Mouse (Mus musculus): Measurements from ENCODE around the gene Asap2.
A peak's percentile ranks its signal among the peaks of the same experiment; 100 is the strongest.

Gene Asap2

GRCm38 (mm10) chr12:21264970-21265369 lies 274.7 kb downstream of the Asap2 start:
- no peak for DNase-seq (ENCODE audit: low spot score)

- no peak for DNase-seq (ENCODE audit: low spot score)
Measured at GRCm38 (mm10) chr12:21265501-21265900, 275.2 kb downstream of the Asap2 start.

GRCm38 (mm10) chr12:21265946-21266783 lies 275.9 kb downstream of the Asap2 start:
- peak; percentile 55 for DNase-seq (ENCODE audit: low spot score)

- DNase-seq (ENCODE audit: low spot score), result no peak
Measured at GRCm38 (mm10) chr12:21266784-21267098, 276.5 kb downstream of the Asap2 start.

GRCm38 (mm10) chr12:21268083-21268616 lies 277.9 kb downstream of the Asap2 start:
- no peak for DNase-seq (ENCODE audit: low spot score)

GRCm38 (mm10) chr12:21274446-21274845 lies 284.2 kb downstream of the Asap2 start:
- DNase-seq (ENCODE audit: low spot score), result no peak

GRCm38 (mm10) chr12:21277352-21277864 lies 287.1 kb downstream of the Asap2 start:
- no peak for DNase-seq (ENCODE audit: low spot score)

- DNase-seq (ENCODE audit: low spot score), result no peak
Measured at GRCm38 (mm10) chr12:21284761-21285441, 294.6 kb downstream of the Asap2 start, which contains the start of gene Cpsf3. TSS of gene Cpsf3 (plus strand) at chr12:21285391.

GRCm38 (mm10) chr12:21285508-21286242 lies 295.4 kb downstream of the Asap2 start:
- DNase-seq (ENCODE audit: low spot score), result no peak

GRCm38 (mm10) chr12:21286243-21286622 lies 296.0 kb downstream of the Asap2 start, which contains the start of gene Itgb1bp1:
TSS of gene Itgb1bp1 (minus strand) at chr12:21286284.
- DNase-seq (ENCODE audit: low spot score), result peak; percentile 99

GRCm38 (mm10) chr12:21286712-21287650 lies 296.7 kb downstream of the Asap2 start:
- no peak for DNase-seq (ENCODE audit: low spot score)

- no peak for DNase-seq (ENCODE audit: low spot score)
Measured at GRCm38 (mm10) chr12:21288716-21289395, 298.6 kb downstream of the Asap2 start.

GRCm38 (mm10) chr12:21289651-21290050 lies 299.4 kb downstream of the Asap2 start:
- DNase-seq (ENCODE audit: low spot score), result no peak

- DNase-seq (ENCODE audit: low spot score), result no peak
Measured at GRCm38 (mm10) chr12:21298856-21299255, 308.6 kb downstream of the Asap2 start.

- DNase-seq (ENCODE audit: low spot score), result no peak
Measured at GRCm38 (mm10) chr12:21301324-21301723, 311.1 kb downstream of the Asap2 start.

GRCm38 (mm10) chr12:21301932-21302331 lies 311.7 kb downstream of the Asap2 start:
- no peak for DNase-seq (ENCODE audit: low spot score)

- no peak for DNase-seq (ENCODE audit: low spot score)
Measured at GRCm38 (mm10) chr12:21302361-21302783, 312.1 kb downstream of the Asap2 start.

- no peak for DNase-seq (ENCODE audit: low spot score)
Measured at GRCm38 (mm10) chr12:21305741-21306140, 315.5 kb downstream of the Asap2 start.

- DNase-seq (ENCODE audit: low spot score), result no peak
Measured at GRCm38 (mm10) chr12:21306721-21307120, 316.5 kb downstream of the Asap2 start.

GRCm38 (mm10) chr12:21312201-21312600 lies 321.9 kb downstream of the Asap2 start:
- DNase-seq (ENCODE audit: low spot score), result no peak

Data from ovary, postnatal 36 days (tissue).